Mouse (Mus musculus) liver (tissue): ENCODE measurements around the gene Ddx5.
"Not testable (repeated sequence)": the region's sequence is repeated elsewhere in the genome, so short reads cannot be mapped to it uniquely, and the experiment has no call there.

Experiments
- DNase-seq: peaks from one replicate; pipeline ENCODE4 v3.0.0-alpha.2; 2020; ENCODE audit warnings: mixed read lengths

Ddx5 gene

GRCm38 (mm10) chr11:106788026-106788774, 785 bp downstream of the Ddx5 start:
- peak; percentile 99 for DNase-seq

GRCm38 (mm10) chr11:106787131-106788025, 1.6 kb downstream of the Ddx5 start:
- DNase-seq: peak; percentile 92

GRCm38 (mm10) chr11:106785043-106785442, 3.9 kb downstream of the Ddx5 start:
- no peak for DNase-seq

GRCm38 (mm10) chr11:106784476-106784875, 4.5 kb downstream of the Ddx5 start:
- DNase-seq: no peak

- no peak for DNase-seq
These were observed 5.9 kb downstream of the Ddx5 start for GRCm38 (mm10) chr11:106782841-106783764.

GRCm38 (mm10) chr11:106782271-106782670, 6.7 kb downstream of the Ddx5 start:
- DNase-seq: not testable (repeated sequence)

GRCm38 (mm10) chr11:106780590-106781220, 8.3 kb downstream of the Ddx5 start:
- DNase-seq: no peak

- no peak for DNase-seq
These were observed 8.9 kb downstream of the Ddx5 start for GRCm38 (mm10) chr11:106780089-106780425.

- peak; percentile 94 for DNase-seq
These were observed 9.4 kb downstream of the Ddx5 start, which contains the start of gene Polg2 for GRCm38 (mm10) chr11:106779388-106780088. TSS of gene Polg2 (minus strand) at chr11:106779537.

GRCm38 (mm10) chr11:106778589-106779387, 10.2 kb downstream of the Ddx5 start:
- DNase-seq: no peak

- DNase-seq: no peak
These were observed 10.9 kb downstream of the Ddx5 start for GRCm38 (mm10) chr11:106778132-106778531.

- DNase-seq: no peak
These were observed 11.6 kb downstream of the Ddx5 start for GRCm38 (mm10) chr11:106777395-106777794.

GRCm38 (mm10) chr11:106776960-106777359, 12.0 kb downstream of the Ddx5 start:
- no peak for DNase-seq

GRCm38 (mm10) chr11:106773061-106773460, 15.9 kb downstream of the Ddx5 start:
- no peak for DNase-seq

GRCm38 (mm10) chr11:106770195-106770974, 18.6 kb downstream of the Ddx5 start:
- peak; percentile 28 for DNase-seq

GRCm38 (mm10) chr11:106767516-106767915, 21.5 kb downstream of the Ddx5 start:
- DNase-seq: no peak

- DNase-seq: no peak
These were observed 22.3 kb downstream of the Ddx5 start for GRCm38 (mm10) chr11:106766611-106767162.

GRCm38 (mm10) chr11:106762800-106763185, 26.2 kb downstream of the Ddx5 start:
- DNase-seq: no peak

- peak; percentile 38 for DNase-seq
These were observed 26.7 kb downstream of the Ddx5 start for GRCm38 (mm10) chr11:106762139-106762799.
